Mouse (Mus musculus) hindbrain, embryonic 11.5 days (tissue): Measurements from ENCODE around the gene Nop2. TPM values are rescaled to one million over a fixed set of nuclear protein-coding genes. Genes with fewer than 3 reads are reported as not detected.

Experiments
- ATAC-seq: fragments of 200-750 bp; cut with Nextera tagmentation; 2 replicates; pipeline ENCODE4 v1.8.0; 2017; ENCODE audit warnings: mild to moderate bottlenecking, moderate TSS enrichment, moderate library complexity; ENCODE audit not compliant: low FRiP score
- DNase-seq: peaks from one replicate; pipeline ENCODE4 v3.0.0-alpha.2; 2015; ENCODE audit warnings: low spot score
- H3K27ac ChIP-seq: fragments of 300-500 bp; sonication (generic); 2 replicates; pipeline ENCODE4 v1.5.1; 2014; ENCODE audit warnings: mild to moderate bottlenecking, low read depth, low read length
- H3K27me3 ChIP-seq: fragments of 300-500 bp; sonication (generic); 2 replicates; pipeline ENCODE4 v1.6.1; 2014; ENCODE audit warnings: mild to moderate bottlenecking, low read length, moderate library complexity, mixed read lengths; ENCODE audit not compliant: control insufficient read depth, insufficient read depth
- H3K36me3 ChIP-seq: fragments of 300-500 bp; sonication (generic); 2 replicates; pipeline ENCODE4 v1.6.1; 2014; ENCODE audit warnings: mild to moderate bottlenecking, low read length, moderate library complexity, mixed read lengths; ENCODE audit not compliant: control insufficient read depth, insufficient read depth
- H3K4me1 ChIP-seq: fragments of 300-500 bp; sonication (generic); replicated peaks from 2 replicates; pipeline ENCODE4 v1.6.1; 2014; ENCODE audit warnings: low read length, mixed read lengths; ENCODE audit not compliant: control insufficient read depth, insufficient read depth
- H3K4me2 ChIP-seq: fragments of 300-500 bp; sonication (generic); replicated peaks from 2 replicates; pipeline ENCODE4 v1.6.1; 2014; ENCODE audit warnings: mild to moderate bottlenecking, low read depth, low read length
- H3K4me3 ChIP-seq: fragments of 300-500 bp; sonication (generic); 2 replicates; pipeline ENCODE4 v1.5.1; 2014; ENCODE audit warnings: low read depth, low read length
- H3K9ac ChIP-seq: fragments of 300-500 bp; sonication (generic); 2 replicates; pipeline ENCODE4 v1.6.1; 2014; ENCODE audit warnings: low read depth, low read length
- H3K9me3 ChIP-seq: fragments of 300-500 bp; sonication (generic); 2 replicates; pipeline ENCODE4 v1.6.1; 2016; ENCODE audit warnings: low read length; ENCODE audit not compliant: control insufficient read depth
- WGBS: fragments of 180-500 bp; shearing (Covaris S2); extraction: QIAGEN DNeasy Blood & Tissue Kit; methylation state at CpG from one replicate; pipeline ENCODE4 v1.1.7; 2014; 5-methylcytosine and 5-hydroxymethylcytosine counted together
- polyA plus RNA-seq: library from polyadenylated mRNA; unstranded; fragments of >200 nt; fragmentation: Nextera tagmentation; extraction: Ambion mirVana; gene quantifications from 2 replicates; pipeline ENCODE4 v1.2.1, GENCODE M21; 2014

The Nop2 gene
- polyA plus RNA-seq, 1 experiment from 2014 or later = 45.3 TPM

GRCm38 (mm10) chr6:125145479-125145951, 13.8 kb downstream of the Nop2 start:
- Histone ChIP-seq H3K36me3 (no peaks in the 10 kb centered on the region), H3K4me1 (peaks cover 10% of the 10 kb centered on the region; the same call in 1 of the 2 replicates), H3K9me3 (no peaks in the 10 kb centered on the region), H3K27ac (peak overlapping the region; percentile 87), H3K4me2 (peak overlapping the region; percentile 91), H3K9ac (peak overlapping the region; percentile 84), H3K4me3 (peak overlapping the region; percentile 62), H3K27me3 (no peaks in the 10 kb centered on the region)
- ATAC-seq = peak; percentile 81
- WGBS = 1% methylated on average over 33 of the region's 35 CpGs
- no peak for DNase-seq

GRCm38 (mm10) chr6:125146148-125146547, 14.4 kb downstream of the Nop2 start:
- Histone ChIP-seq H3K4me3 (peak overlapping the region; percentile 62), H3K27me3 (no peaks in the 10 kb centered on the region), H3K36me3 (no peaks in the 10 kb centered on the region), H3K9me3 (no peaks in the 10 kb centered on the region), H3K4me2 (peak overlapping the region; percentile 91), H3K9ac (peak overlapping the region; percentile 84), H3K4me1 (peaks cover 10% of the 10 kb centered on the region; the same call in 1 of the 2 replicates), H3K27ac (no peak overlapping the region)
- no peak for DNase-seq
- no peak for ATAC-seq
- 57% methylated on average over 7 of the region's 7 CpGs for WGBS

GRCm38 (mm10) chr6:125146797-125147196, 15.1 kb downstream of the Nop2 start:
- WGBS = 83% methylated on average over 4 of the region's 4 CpGs
- H3K27me3 ChIP-seq = no peaks in the 10 kb centered on the region
- DNase-seq (no peak), ATAC-seq (no peak)
- no peak overlapping the region for H3K27ac ChIP-seq
- H3K4me2 ChIP-seq = peak overlapping the region; percentile 91
- H3K9ac ChIP-seq = no peak overlapping the region
- H3K36me3 ChIP-seq = no peaks in the 10 kb centered on the region
- no peak overlapping the region for H3K4me3 ChIP-seq
- no peaks in the 10 kb centered on the region for H3K9me3 ChIP-seq
- H3K4me1 ChIP-seq = peaks cover 10% of the 10 kb centered on the region; the same call in 1 of the 2 replicates

DNA sequence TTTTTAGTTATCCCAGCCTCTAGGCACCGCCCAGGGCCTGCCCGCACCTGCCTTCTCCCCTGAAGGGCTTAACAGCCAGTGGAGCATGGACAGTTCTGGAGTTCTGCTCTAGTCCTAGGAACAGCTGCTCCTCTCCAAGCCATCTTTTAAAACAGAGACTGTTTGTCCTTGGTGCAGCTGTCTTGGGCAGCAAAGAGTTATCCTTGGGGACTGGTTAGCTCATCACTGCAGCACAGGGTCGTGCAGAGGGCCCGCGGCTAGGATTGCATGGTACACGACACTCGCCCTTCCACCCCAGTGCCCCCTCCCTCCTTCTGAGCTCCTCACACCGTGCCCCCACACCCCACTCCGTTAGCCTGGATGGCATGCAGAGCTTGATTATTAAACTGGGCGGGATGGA, 15.6 kb downstream of the Nop2 start:
- Histone ChIP-seq H3K4me2 (peak overlapping the region; percentile 91), H3K9me3 (no peaks in the 10 kb centered on the region), H3K4me3 (peak overlapping the region; percentile 8; the same call in 1 of the 2 replicates), H3K4me1 (peaks cover 10% of the 10 kb centered on the region; the same call in 1 of the 2 replicates), H3K9ac (peak overlapping the region; percentile 34; the same call in 1 of the 2 replicates), H3K27ac (peak overlapping the region; percentile 42; the same call in 1 of the 2 replicates), H3K27me3 (no peaks in the 10 kb centered on the region), H3K36me3 (no peaks in the 10 kb centered on the region)
- no peak for ATAC-seq
- DNase-seq = no peak
- WGBS = 69% methylated on average over 10 of the region's 10 CpGs

- Histone ChIP-seq H3K9me3 (no peaks in the 10 kb centered on the region), H3K9ac (0 out of 2 replicates have a peak overlapping the region, but pooled peaks have one; percentile 23), H3K27me3 (no peaks in the 10 kb centered on the region), H3K4me1 (peaks cover 10% of the 10 kb centered on the region; the same call in 1 of the 2 replicates), H3K36me3 (no peaks in the 10 kb centered on the region), H3K27ac (no peak overlapping the region), H3K4me2 (0 out of 2 replicates have a peak overlapping the region, but pooled peaks have one; percentile 5), H3K4me3 (no peak overlapping the region)
- WGBS = 75% methylated on average over 18 of the region's 18 CpGs
- no peak for DNase-seq
- no peak for ATAC-seq
Measured at GRCm38 (mm10) chr6:125148251-125148925, 16.7 kb downstream of the Nop2 start.

DNA sequence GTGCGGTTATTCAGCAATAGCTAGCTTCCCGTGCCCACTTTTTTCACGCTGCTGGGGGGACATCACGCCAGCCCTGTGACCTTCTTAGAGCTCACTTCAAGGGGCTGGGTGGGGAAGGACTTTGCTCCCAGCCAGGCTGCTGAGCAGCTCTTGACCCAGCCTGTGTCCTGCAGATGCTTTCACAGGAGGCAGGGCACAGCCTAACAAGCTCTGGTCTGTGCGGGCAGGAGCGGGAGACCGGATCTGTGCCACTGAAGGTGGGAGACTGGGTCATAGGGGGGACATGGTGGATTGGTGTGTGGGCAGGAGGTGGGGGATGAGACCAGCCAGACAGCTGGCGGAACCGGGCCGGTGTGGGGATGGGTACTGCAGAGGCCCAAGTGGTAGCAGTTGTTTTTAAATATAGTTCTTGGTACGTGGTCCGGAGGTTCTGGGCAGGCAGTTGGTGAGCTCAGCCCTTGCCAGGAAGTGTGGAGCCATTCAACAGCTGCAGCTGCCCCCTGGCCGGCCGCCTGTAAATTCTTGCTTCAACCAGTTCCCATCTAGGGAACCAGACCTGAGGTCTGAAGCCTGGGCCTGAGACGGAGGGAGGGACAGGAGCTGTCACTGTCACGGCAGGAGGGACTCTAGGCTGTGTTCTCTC, 17.3 kb downstream of the Nop2 start:
- Histone ChIP-seq H3K4me2 (no peak overlapping the region), H3K4me1 (peaks cover 10% of the 10 kb centered on the region; the same call in 1 of the 2 replicates), H3K36me3 (no peaks in the 10 kb centered on the region), H3K4me3 (no peak overlapping the region), H3K27me3 (no peaks in the 10 kb centered on the region), H3K9me3 (no peaks in the 10 kb centered on the region), H3K9ac (no peak overlapping the region), H3K27ac (no peak overlapping the region)
- no peak for DNase-seq
- no peak for ATAC-seq
- WGBS = 84% methylated on average over 16 of the region's 16 CpGs

DNA sequence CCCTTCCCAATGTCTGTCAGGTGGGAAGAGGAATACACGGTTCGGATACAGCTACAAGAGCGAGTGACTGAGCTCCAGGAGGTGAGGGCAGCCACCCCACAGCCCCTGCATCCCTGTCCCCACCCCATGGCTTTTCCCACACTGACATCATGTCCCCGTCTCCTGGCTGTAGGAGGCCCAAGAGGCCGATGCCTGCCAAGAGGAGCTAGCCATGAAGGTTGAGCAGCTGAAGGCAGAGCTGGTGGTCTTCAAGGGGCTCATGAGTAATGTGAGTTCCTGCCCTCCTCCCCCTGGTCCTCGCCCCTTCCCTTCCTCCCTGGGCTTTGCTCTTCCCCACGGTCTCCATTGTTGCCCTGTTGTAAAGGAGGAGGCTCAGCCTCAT, 17.9 kb downstream of the Nop2 start:
- no peaks in the 10 kb centered on the region for H3K27me3 ChIP-seq
- no peak overlapping the region for H3K4me2 ChIP-seq
- H3K9me3 ChIP-seq = no peaks in the 10 kb centered on the region
- H3K4me1 ChIP-seq = peaks cover 10% of the 10 kb centered on the region; the same call in 1 of the 2 replicates
- H3K4me3 ChIP-seq = no peak overlapping the region
- ATAC-seq (no peak), DNase-seq (no peak)
- H3K9ac ChIP-seq = no peak overlapping the region
- H3K36me3 ChIP-seq = no peaks in the 10 kb centered on the region
- WGBS = 70% methylated on average over 7 of the region's 7 CpGs
- no peak overlapping the region for H3K27ac ChIP-seq

DNA sequence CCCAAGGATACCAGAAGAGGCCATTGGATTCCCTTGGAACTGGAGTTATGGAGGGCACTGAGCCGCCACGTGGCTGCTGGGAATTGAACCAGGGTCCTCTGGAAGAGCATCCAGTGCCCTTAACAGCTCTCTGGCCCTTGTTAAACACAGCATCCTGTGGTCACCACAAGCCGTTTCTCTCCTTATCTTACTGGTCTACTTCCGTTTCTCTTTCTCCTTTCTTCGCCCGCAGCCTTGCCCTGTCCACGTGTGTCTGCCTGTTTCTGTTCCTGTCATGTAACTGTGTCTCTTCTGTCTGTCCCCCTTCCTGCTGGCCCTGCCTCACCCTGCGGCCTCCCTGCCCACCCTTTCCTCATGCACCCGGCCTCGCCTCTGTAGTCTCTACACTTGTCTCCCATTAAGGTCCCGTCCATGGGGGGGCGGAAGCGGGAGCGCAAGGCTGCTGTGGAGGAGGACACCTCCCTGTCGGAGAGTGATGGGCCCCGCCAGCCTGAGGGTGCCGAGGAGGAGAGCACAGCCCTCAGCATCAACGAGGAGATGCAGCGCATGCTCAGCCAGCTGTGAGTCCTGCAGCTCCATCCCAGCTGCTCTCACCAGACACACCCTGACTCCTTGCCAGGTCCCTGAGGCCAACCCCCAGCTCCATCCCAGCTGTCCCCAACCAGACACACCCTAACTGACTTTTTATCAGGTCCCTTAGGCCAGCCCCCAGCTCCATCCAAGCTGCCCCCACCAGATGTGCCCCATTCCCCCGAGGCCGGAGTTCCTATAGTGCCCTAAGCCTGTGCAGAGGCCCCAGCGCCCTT, 20.7 kb downstream of the Nop2 start:
- Histone ChIP-seq H3K4me2 (no peak overlapping the region), H3K4me3 (no peak overlapping the region), H3K27ac (no peak overlapping the region), H3K9ac (no peak overlapping the region), H3K36me3 (no peaks in the 10 kb centered on the region), H3K4me1 (no peaks in the 10 kb centered on the region; the same call in 1 of the 2 replicates), H3K9me3 (no peaks in the 10 kb centered on the region), H3K27me3 (no peaks in the 10 kb centered on the region)
- WGBS = 83% methylated on average over 22 of the region's 22 CpGs
- ATAC-seq (no peak), DNase-seq (no peak)
